Mouse (Mus musculus): ENCODE results near the gene Map3k14. TPM values are rescaled to one million over a fixed set of nuclear protein-coding genes. Genes with fewer than 3 reads are reported as not detected.

The Map3k14 gene
- total and polyA plus RNA-seq, 2 experiments from 2014 or later, result 1.5 to 6.7 TPM

DNA sequence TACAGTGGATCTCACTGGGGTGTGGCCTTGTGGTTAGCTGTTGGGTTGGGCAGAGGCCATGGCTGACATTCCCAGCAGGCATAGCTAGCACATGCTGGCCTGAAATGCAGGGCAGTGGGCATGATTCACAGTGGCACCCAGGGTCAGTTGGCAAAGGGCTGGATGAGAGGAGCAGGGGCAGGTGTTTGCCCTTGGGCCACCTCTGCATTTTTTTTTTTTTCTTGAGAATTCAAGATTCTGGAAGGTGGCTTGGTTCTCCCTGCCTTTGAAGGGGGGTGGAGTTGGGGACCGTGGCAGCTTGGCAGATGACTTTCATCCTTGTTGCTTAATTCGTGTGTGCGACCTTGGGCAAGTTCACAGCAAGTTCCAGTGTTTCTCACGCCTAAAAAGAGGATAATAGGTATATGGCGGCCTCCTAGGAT is 92.8 kb downstream of the Map3k14 start:
- TF ChIP-seq CTCF (IDR thresholded peaks at IDR 0.05; ENCODE audit: low read depth), result no peak
- no peak overlapping the region for H3K9ac ChIP-seq (replicated peaks; ENCODE audit: low read length)
- no peak overlapping the region for H3K4me3 ChIP-seq (ENCODE audit: low read length)
- peaks cover 6% of the 10 kb centered on the region; the same call in 1 of the 2 replicates for H3K4me1 ChIP-seq (ENCODE audit: insufficient read depth, low read length)
- no peaks in the 10 kb centered on the region for H3K36me3 ChIP-seq (ENCODE audit: insufficient read depth, low read length)
- no peak for ATAC-seq
- H3K4me2 ChIP-seq (ENCODE audit: low read depth, low read length), result no peak overlapping the region
- DNase-seq (ENCODE audit: low spot score), result no peak
- no peaks in the 10 kb centered on the region for H3K27me3 ChIP-seq (ENCODE audit: insufficient read depth, low read length)
- WGBS, result 84% methylated on average over 5 of the region's 5 CpGs
- H3K27ac ChIP-seq, result no peak overlapping the region
- H3K9me3 ChIP-seq (ENCODE audit: low read length), result no peaks in the 10 kb centered on the region

DNA sequence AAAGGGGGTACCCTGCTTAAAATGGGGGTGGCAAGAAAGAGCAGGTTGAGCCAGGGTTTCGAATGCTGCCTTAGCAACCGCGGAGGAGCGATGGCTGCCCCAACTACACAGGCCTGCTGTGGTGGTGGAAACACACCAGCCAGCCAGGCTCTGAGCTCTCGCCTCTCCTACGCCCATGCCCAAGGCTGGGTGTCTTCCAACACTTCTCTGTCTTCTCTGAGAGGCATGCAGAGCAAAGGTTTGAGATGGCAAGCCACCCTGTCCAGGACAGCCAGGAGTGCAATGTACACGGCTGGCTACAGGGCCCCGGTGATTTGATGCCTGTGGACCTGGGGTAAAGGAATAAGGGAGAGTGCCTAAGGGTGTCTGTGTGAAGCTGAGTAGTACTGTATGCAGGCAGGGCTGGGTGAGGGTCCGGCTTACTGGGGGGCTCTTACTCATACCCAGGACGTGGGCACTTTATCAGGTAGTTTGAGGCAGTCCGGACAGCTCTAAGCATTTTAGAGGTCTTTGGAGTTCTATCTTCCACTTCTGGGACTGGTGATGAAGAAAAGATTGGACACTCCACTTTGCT is 93.4 kb downstream of the Map3k14 start:
- Histone ChIP-seq H3K36me3 (ENCODE audit: insufficient read depth, low read length) (no peaks in the 10 kb centered on the region), H3K4me2 (ENCODE audit: low read depth, low read length) (no peak overlapping the region), H3K4me1 (ENCODE audit: insufficient read depth, low read length) (peaks cover 6% of the 10 kb centered on the region), H3K27me3 (ENCODE audit: insufficient read depth, low read length) (no peaks in the 10 kb centered on the region), H3K9me3 (ENCODE audit: low read length) (no peaks in the 10 kb centered on the region), H3K27ac (no peak overlapping the region), H3K9ac (replicated peaks; ENCODE audit: low read length) (no peak overlapping the region), H3K4me3 (ENCODE audit: low read length) (no peak overlapping the region)
- ATAC-seq, result no peak
- 93% methylated on average over 11 of the region's 11 CpGs for WGBS
- DNase-seq (ENCODE audit: low spot score), result no peak
- no peak for TF ChIP-seq CTCF (IDR thresholded peaks at IDR 0.05; ENCODE audit: low read depth)

DNA sequence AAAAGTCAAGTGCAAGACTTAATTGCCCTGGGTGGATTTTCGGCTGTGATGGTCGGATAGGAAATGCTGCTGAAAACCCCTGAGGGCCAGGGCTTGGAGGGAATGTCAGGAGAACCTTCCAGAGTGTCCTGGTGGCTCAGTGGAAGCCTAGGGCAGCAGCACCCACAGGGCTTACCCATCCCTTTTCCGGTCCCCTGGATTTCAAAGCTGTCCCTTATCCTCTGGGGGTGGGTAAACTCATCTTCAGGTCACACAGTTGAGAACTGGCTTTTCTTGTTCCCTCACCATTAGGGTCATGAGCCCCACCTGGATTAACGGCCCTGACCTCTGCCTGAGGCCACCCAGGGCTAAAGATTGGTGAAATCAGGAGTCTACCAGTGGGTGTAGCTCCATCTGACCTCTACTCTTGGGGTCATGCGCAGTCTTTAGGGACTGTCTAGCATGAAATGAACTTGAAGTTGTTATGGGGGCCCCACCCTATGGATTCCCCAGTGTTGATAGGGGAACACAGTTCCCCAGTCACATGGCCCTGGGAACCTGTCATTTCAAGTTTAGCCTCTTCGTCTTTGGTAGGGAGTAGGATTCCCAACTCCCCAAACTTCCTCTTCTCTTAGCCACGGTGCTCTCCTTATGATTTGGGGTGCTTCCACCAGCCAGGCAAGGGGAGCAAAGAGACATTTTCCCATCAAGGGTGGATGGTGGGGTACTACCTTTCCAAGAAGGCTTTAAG is 94.1 kb downstream of the Map3k14 start:
- Histone ChIP-seq H3K4me1 (ENCODE audit: insufficient read depth, low read length) (peaks cover 6% of the 10 kb centered on the region), H3K27ac (no peak overlapping the region), H3K27me3 (ENCODE audit: insufficient read depth, low read length) (no peaks in the 10 kb centered on the region), H3K9ac (replicated peaks; ENCODE audit: low read length) (no peak overlapping the region), H3K4me2 (ENCODE audit: low read depth, low read length) (peak overlapping the region; percentile 86), H3K9me3 (ENCODE audit: low read length) (no peaks in the 10 kb centered on the region), H3K4me3 (ENCODE audit: low read length) (no peak overlapping the region), H3K36me3 (ENCODE audit: insufficient read depth, low read length) (no peaks in the 10 kb centered on the region)
- DNase-seq (ENCODE audit: low spot score), result no peak
- ATAC-seq, result no peak
- WGBS, result 82% methylated on average over 7 of the region's 7 CpGs
- TF ChIP-seq CTCF (IDR thresholded peaks at IDR 0.05; ENCODE audit: low read depth), result no peak

DNA sequence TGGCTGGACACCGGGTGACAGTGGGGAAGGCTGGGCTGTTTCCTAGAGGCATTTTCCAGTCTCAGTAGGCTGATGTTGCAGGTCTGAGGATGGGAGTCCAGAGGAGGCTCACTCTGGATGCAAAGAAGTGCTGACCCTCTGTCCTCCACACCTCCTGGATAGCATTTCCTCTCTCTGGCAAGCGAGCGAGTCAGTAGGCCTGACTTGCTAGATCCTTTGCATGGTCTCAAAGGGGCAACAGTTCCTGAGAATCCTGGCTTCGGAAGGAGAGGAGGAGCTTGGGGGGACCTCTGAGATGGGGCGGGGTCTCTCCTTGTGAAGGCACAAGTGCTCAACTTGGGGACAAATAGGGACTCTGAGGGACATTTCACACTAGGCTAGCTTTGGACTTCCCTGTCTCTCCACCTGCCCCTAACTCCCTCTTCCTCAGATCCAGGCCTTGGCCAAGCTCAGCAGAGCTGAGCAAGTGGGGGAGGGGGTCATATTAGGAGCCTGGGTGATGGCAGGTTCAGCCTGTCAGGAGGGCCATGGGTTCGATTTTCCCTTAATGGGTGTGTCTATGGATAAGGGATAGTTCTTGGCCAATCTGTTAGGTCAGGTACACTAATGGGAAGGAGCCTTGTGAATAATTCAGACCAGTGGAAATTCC is 94.8 kb downstream of the Map3k14 start:
- Histone ChIP-seq H3K4me2 (ENCODE audit: low read depth, low read length) (peak overlapping the region; percentile 86), H3K4me1 (ENCODE audit: insufficient read depth, low read length) (peaks cover 6% of the 10 kb centered on the region), H3K36me3 (ENCODE audit: insufficient read depth, low read length) (no peaks in the 10 kb centered on the region), H3K9ac (replicated peaks; ENCODE audit: low read length) (no peak overlapping the region), H3K27me3 (ENCODE audit: insufficient read depth, low read length) (no peaks in the 10 kb centered on the region), H3K27ac (no peak overlapping the region), H3K4me3 (ENCODE audit: low read length) (peak overlapping the region; percentile 74), H3K9me3 (ENCODE audit: low read length) (no peaks in the 10 kb centered on the region)
- no peak for DNase-seq (ENCODE audit: low spot score)
- WGBS, result 69% methylated on average over 6 of the region's 6 CpGs
- TF ChIP-seq CTCF (IDR thresholded peaks at IDR 0.05; ENCODE audit: low read depth), result no peak
- no peak for ATAC-seq

DNA sequence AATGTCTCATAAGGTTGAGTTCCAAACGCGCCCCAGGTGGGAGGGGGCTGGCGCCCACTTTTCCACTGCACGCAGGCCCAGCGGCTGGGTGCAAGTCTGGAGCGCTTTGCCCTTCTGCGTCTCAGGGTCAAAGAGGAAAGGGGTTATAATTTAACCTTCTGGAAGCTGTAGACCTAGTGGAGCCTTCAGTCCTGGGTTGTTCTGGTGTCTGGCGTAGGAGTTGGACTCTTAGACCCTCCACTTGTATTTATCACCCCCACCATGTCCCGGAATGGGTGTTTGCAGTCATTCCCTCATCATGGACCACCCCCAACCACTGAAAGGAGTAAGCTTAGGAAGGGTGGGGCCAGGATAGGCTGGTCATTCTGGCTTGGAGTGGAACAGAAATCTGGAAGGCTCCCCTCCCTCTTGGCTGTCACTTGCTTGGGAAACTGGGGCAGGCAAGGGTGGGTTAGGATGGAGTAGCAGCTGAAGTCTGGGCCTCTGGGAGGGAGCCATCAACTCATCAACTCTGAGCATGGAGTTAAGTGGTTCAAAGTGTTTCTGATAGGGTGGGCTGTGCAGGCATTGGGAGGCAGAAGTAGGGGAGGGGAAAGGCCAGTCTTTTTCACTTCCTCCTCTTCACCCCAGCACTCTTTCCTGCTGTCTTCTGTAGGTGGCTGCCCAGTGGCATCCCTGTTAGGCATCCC is 95.4 kb downstream of the Map3k14 start:
- no peaks in the 10 kb centered on the region for H3K27me3 ChIP-seq (ENCODE audit: insufficient read depth, low read length)
- H3K36me3 ChIP-seq (ENCODE audit: insufficient read depth, low read length), result no peaks in the 10 kb centered on the region
- H3K4me2 ChIP-seq (ENCODE audit: low read depth, low read length), result peak overlapping the region; percentile 86
- ATAC-seq (no peak), DNase-seq (ENCODE audit: low spot score) (no peak)
- no peak for TF ChIP-seq CTCF (IDR thresholded peaks at IDR 0.05; ENCODE audit: low read depth)
- peaks cover 6% of the 10 kb centered on the region for H3K4me1 ChIP-seq (ENCODE audit: insufficient read depth, low read length)
- 50% methylated on average over 9 of the region's 9 CpGs for WGBS
- no peak overlapping the region for H3K27ac ChIP-seq
- H3K9ac ChIP-seq (replicated peaks; ENCODE audit: low read length), result peak overlapping the region; percentile 84
- H3K9me3 ChIP-seq (ENCODE audit: low read length), result no peaks in the 10 kb centered on the region
- H3K4me3 ChIP-seq (ENCODE audit: low read length), result peak overlapping the region; percentile 74

DNA sequence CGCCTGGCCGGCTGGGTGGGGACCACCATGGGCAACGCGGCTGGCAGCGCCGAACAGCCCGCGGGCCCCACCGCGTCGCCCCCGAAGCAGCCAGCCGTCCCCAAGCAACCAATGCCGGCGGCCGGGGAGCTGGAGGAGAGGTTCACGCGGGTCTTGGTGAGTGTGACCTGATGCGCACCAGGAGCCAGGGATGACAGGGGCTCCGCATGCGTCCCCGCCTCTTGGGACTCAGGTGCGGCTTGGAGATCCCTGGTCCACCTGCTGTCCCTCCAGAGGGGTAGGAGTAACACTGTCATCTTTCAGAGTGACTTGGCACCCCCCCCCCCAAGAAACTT is 96.0 kb downstream of the Map3k14 start:
- Histone ChIP-seq H3K4me3 (ENCODE audit: low read length) (peak overlapping the region; percentile 74), H3K27me3 (ENCODE audit: insufficient read depth, low read length) (no peaks in the 10 kb centered on the region), H3K9me3 (ENCODE audit: low read length) (no peaks in the 10 kb centered on the region), H3K27ac (peak overlapping the region; percentile 65), H3K4me2 (ENCODE audit: low read depth, low read length) (peak overlapping the region; percentile 86), H3K9ac (replicated peaks; ENCODE audit: low read length) (peak overlapping the region; percentile 84), H3K36me3 (ENCODE audit: insufficient read depth, low read length) (no peaks in the 10 kb centered on the region), H3K4me1 (ENCODE audit: insufficient read depth, low read length) (peaks cover 6% of the 10 kb centered on the region)
- 0 out of 2 replicates have a peak, but pooled peaks have one; percentile 9 for ATAC-seq
- no peak for DNase-seq (ENCODE audit: low spot score)
- WGBS, result 3% methylated on average over 23 of the region's 23 CpGs
- no peak for TF ChIP-seq CTCF (IDR thresholded peaks at IDR 0.05; ENCODE audit: low read depth)
